Mouse (Mus musculus) intestine, embryonic 15.5 days (tissue): ENCODE results near the gene Gys1. TPM values are rescaled to one million over a fixed set of nuclear protein-coding genes. Genes with fewer than 3 reads are reported as not detected.
"Not testable (repeated sequence)": the region's sequence is repeated elsewhere in the genome, so short reads cannot be mapped to it uniquely, and the experiment has no call there.

Experiments
- ATAC-seq: fragments of 200-750 bp; cut with Nextera tagmentation; 2 replicates; pipeline ENCODE4 v1.8.0; 2017; ENCODE audit warnings: moderate TSS enrichment, moderate library complexity
- H3K27ac ChIP-seq: fragments of 300-500 bp; sonication (generic); 2 replicates; pipeline ENCODE4 v1.5.1; 2015; ENCODE audit warnings: mild to moderate bottlenecking, inconsistent platforms
- H3K27me3 ChIP-seq: fragments of 300-500 bp; sonication (generic); replicated peaks from 2 replicates; pipeline ENCODE4 v1.6.1; 2015; ENCODE audit warnings: inconsistent platforms
- H3K36me3 ChIP-seq: fragments of 300-500 bp; sonication (generic); 2 replicates; pipeline ENCODE4 v1.6.1; 2015; ENCODE audit warnings: inconsistent platforms
- H3K4me1 ChIP-seq: fragments of 300-500 bp; sonication (generic); replicated peaks from 2 replicates; pipeline ENCODE4 v1.6.1; 2015; ENCODE audit warnings: inconsistent platforms
- H3K4me2 ChIP-seq: fragments of 300-500 bp; sonication (generic); replicated peaks from 2 replicates; pipeline ENCODE4 v1.6.1; 2015; ENCODE audit warnings: mild to moderate bottlenecking, inconsistent platforms
- H3K4me3 ChIP-seq: fragments of 300-500 bp; sonication (generic); replicated peaks from 2 replicates; pipeline ENCODE4 v1.5.1; 2015; ENCODE audit warnings: inconsistent platforms
- H3K9ac ChIP-seq: fragments of 300-500 bp; sonication (generic); 2 replicates; pipeline ENCODE4 v1.6.1; 2015; ENCODE audit warnings: inconsistent platforms
- H3K9me3 ChIP-seq: fragments of 300-500 bp; sonication (generic); 2 replicates; pipeline ENCODE4 v1.6.1; 2016; ENCODE audit warnings: inconsistent platforms
- WGBS: fragments of 180-500 bp; shearing (Covaris S2); methylation state at CpG from one replicate; pipeline ENCODE4 v1.1.7; 2015; 5-methylcytosine and 5-hydroxymethylcytosine counted together
- polyA plus RNA-seq: library from polyadenylated mRNA; unstranded; fragments of >200 nt; fragmentation: Nextera tagmentation; extraction: Ambion mirVana; gene quantifications from 2 replicates; pipeline ENCODE4 v1.2.1, GENCODE M21; 2015

Gene Gys1
- polyA plus RNA-seq, 1 experiment from 2014 or later: 39.6 TPM

DNA sequence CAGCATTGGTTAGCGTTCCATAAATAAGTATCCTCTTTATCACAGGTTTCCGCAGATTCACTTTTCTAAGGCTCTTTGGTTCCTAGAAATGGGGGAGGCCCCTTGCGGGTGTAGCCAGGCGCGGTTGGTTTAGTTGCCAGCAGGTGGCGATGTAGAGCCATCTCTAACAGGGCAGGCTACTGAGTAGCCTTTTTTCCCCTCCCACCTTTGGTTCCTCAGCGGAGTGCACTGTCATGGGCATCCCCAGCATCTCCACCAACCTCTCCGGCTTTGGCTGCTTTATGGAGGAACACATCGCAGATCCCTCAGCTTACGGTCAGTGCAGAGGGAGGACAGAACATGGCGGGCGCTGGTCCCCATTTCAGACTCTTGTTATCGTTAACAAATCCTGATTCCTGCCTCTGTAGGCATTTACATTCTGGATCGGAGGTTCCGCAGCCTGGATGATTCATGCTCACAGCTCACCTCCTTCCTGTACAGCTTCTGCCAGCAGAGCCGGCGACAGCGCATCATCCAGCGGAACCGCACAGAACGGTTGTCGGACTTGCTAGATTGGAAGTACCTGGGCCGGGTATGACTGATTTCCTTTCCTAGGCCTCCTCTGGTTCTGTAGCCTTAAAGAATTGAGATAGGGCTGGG is 16.8 kb downstream of the Gys1 start:
- ATAC-seq: peak; percentile 81
- Histone ChIP-seq H3K9ac (no peak overlapping the region), H3K27ac (no peak overlapping the region), H3K4me3 (no peak overlapping the region), H3K4me1 (no peaks in the 10 kb centered on the region), H3K4me2 (no peak overlapping the region), H3K27me3 (no peaks in the 10 kb centered on the region), H3K36me3 (peaks cover 18% of the 10 kb centered on the region), H3K9me3 (no peaks in the 10 kb centered on the region)
- 54% methylated on average over 23 of the region's 23 CpGs for WGBS

DNA sequence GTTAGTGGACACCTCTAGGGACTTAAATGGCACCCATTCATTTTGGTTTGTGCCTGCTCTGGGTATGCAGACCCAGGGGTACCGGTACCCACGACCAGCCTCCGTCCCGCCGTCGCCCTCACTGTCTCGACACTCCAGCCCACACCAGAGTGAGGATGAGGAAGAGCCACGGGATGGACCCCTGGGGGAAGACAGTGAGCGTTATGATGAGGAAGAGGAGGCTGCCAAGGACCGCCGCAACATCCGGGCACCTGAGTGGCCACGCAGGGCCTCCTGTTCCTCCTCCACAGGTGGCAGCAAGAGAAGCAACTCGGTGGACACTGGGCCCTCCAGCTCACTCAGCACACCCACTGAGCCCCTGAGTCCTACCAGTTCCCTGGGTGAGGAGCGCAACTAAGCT is 20.3 kb downstream of the Gys1 start:
- Histone ChIP-seq H3K27ac (no peak overlapping the region), H3K27me3 (no peaks in the 10 kb centered on the region), H3K4me3 (no peak overlapping the region), H3K36me3 (peaks cover 17% of the 10 kb centered on the region), H3K9me3 (no peaks in the 10 kb centered on the region), H3K4me1 (peaks cover 14% of the 10 kb centered on the region), H3K4me2 (no peak overlapping the region), H3K9ac (no peak overlapping the region)
- no peak for ATAC-seq
- WGBS: 91% methylated on average over 15 of the region's 15 CpGs

DNA sequence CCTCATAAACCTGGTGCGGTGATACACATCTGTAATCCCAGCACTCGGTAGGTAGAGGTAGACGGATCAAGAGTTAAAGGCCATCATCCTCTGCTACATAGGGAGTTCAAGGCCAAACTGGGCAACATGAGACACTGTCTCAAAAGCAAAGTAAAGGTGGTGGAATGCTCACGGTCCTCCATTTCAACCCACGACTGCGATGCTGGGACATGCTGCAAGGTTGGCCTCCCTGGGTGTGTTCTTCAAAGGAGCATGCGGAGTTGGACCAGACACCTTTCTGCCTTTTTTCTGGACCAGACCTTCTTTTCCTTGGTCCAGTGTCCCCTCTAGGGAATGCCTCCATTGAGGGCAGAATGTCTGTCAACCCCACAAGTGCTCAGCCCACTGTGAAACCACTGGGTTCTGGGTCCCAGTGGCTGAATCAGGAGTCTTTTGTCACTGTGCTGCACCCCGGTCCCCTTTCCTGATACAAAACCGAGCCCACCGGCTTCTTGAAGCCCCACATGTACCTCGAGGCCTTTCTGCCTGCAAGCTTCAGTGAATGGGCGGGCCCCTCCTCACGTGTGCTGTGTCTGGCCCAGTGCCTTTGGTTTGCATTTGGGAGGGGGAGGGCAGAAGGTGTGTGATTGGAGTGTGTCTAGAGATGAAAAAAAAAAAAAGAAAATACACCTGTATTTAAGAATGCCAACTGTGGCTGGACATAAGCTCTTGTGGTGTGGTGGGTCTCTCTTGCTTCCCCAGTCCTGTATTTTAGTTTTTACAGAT is 21.5 kb downstream of the Gys1 start:
- Histone ChIP-seq H3K9ac (no peak overlapping the region), H3K27me3 (no peaks in the 10 kb centered on the region), H3K9me3 (no peaks in the 10 kb centered on the region), H3K36me3 (peaks cover 17% of the 10 kb centered on the region), H3K4me1 (peaks cover 24% of the 10 kb centered on the region), H3K4me2 (no peak overlapping the region), H3K4me3 (no peak overlapping the region), H3K27ac (no peak overlapping the region; the same call in 1 of the 2 replicates)
- WGBS: 74% methylated on average over 13 of the region's 13 CpGs
- ATAC-seq: no peak

DNA sequence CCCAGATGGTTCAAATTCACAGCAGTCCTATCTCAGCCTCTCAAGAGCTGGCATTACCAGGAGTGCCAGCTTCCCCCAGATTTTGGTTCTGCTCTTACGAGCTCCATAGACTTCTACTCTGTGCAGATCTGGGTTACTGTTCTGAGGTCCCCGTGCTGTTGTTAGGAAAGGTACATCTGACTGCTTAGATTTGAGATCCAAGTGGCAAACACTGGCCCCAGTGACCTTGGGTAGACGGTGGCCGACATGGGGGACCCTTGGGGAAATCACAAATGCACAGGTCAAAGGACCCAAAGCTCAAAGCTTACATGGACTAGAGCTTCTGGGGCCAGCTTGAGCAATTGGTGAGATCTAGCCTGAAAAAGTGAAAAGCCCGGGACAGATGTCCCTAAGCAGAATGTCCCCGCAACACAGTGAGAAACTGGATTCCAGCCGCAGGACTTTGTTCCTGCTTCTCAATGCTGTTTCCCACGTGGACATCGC is 22.1 kb downstream of the Gys1 start:
- Histone ChIP-seq H3K9me3 (no peaks in the 10 kb centered on the region), H3K27ac (peak overlapping the region; percentile 79), H3K27me3 (no peaks in the 10 kb centered on the region), H3K4me2 (peak overlapping the region; percentile 75), H3K4me1 (peaks cover 29% of the 10 kb centered on the region), H3K4me3 (0 out of 2 replicates have a peak overlapping the region, but pooled peaks have one; percentile 73), H3K36me3 (peaks cover 17% of the 10 kb centered on the region), H3K9ac (0 out of 2 replicates have a peak overlapping the region, but pooled peaks have one; percentile 75)
- no peak for ATAC-seq
- 44% methylated on average over 9 of the region's 9 CpGs for WGBS

GRCm38 (mm10) chr7:45457204-45458060 is 22.8 kb downstream of the Gys1 start:
- Histone ChIP-seq H3K27ac (peak overlapping the region; percentile 79), H3K36me3 (peaks cover 17% of the 10 kb centered on the region), H3K4me1 (peaks cover 32% of the 10 kb centered on the region), H3K9ac (peak overlapping the region; percentile 75), H3K4me3 (peak overlapping the region; percentile 73), H3K27me3 (no peaks in the 10 kb centered on the region), H3K9me3 (no peaks in the 10 kb centered on the region), H3K4me2 (peak overlapping the region; percentile 75)
- peak; percentile 23 for ATAC-seq
- 47% methylated on average over 10 of the region's 10 CpGs for WGBS

DNA sequence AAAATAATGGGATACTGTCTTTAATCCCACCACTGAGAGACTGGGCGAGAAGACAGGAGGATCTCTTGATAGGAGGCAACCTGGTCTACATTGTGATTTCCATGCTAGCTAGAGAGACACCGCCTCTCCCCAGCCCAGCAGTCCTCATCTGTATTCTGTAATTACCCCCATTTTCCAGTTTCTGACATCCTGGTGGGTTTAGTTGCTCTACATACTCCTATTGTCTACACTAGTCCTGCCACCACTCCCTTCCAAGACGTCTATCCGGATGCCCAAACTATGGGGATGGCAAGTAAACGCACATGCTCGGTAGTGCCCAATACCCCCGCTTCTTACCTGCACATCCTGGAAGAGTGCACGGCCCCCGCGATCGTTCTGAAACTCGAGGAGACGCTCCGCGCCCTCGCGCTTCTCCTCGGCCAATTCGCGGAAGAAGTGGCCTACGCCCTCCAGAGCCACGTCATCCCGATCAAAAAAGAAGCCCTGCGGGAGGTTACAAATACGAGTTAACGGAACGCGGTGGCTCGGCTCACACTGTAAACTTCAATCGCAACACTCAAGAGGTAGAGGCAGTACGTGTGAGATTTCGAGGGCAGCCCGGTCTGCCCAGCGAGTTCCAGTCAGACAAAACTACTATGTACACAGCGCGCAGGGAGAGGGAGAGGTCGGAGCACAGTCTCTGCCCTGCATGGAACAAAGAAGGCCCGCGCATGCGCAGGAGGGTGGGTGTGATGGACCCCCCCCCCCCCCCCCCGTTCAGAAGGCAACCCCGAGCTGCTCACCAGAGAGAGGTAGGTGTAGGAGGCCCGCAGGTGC is 24.3 kb downstream of the Gys1 start:
- H3K4me3 ChIP-seq: peak overlapping the region; percentile 73
- WGBS: 1% methylated on average over 41 of the region's 43 CpGs

DNA sequence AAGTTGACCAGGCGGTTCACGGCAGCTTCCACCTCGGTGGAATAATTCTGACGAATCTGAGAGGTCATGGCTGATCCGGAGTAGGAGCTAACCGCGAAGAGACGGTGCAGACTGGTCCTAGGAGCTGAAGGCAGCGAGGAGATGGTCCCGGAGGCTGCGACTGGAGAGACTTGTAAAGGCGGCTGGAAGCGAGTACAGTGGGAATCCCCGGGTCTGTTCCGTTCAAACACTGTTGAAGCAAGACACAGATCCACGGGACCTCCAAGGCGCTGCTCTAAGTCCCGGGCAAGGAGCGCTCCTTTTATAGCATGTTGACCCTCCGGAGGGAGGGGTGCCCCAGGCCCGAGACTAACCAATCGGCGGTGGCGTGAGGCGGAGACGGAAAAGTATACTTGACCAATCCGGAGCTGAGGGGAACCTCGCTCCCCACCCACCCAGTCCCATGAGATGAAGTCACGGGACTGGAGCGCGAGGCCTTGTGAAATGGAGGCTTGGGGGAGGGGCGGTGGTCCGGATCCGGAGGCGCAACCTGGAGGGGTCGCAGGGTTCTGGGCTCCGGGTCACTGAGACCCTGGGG is 25.0 kb downstream of the Gys1 start, which contains the start of gene Ftl1:
Ftl1 (minus strand) TSS at position 321 of the 577 bp plus-strand sequence.
- Histone ChIP-seq H3K4me1 (peaks cover 32% of the 10 kb centered on the region), H3K9ac (peak within 1 kb of the TSS; percentile 75), H3K27ac (peak within 1 kb of the TSS; percentile 89), H3K4me2 (peak within 1 kb of the TSS; percentile 75), H3K36me3 (peaks cover 19% of the 10 kb centered on the region), H3K4me3 (peak within 1 kb of the TSS; percentile 73)
- WGBS: 0% methylated on average over 29 of the region's 37 CpGs
- not testable (repeated sequence) for H3K9me3 ChIP-seq, H3K27me3 ChIP-seq
- peak; percentile 94 for ATAC-seq

More for the DNA sequence above, 24.3 kb downstream of the Gys1 start:
- peaks cover 23% of the 10 kb centered on the region for H3K36me3 ChIP-seq
- H3K9me3 ChIP-seq: no peaks in the 10 kb centered on the region
- no peaks in the 10 kb centered on the region for H3K27me3 ChIP-seq
- peak overlapping the region; percentile 75 for H3K4me2 ChIP-seq
- peaks cover 32% of the 10 kb centered on the region for H3K4me1 ChIP-seq
- ATAC-seq: peak; percentile 66
- H3K9ac ChIP-seq: peak overlapping the region; percentile 75
- peak overlapping the region; percentile 79 for H3K27ac ChIP-seq

GRCm38 (mm10) chr7:45460377-45460776 is 25.7 kb downstream of the Gys1 start:
- Histone ChIP-seq H3K4me3 (peak overlapping the region; percentile 29), H3K9me3 (no peaks in the 10 kb centered on the region), H3K36me3 (peaks cover 25% of the 10 kb centered on the region), H3K27me3 (no peaks in the 10 kb centered on the region), H3K27ac (peak overlapping the region; percentile 89), H3K4me2 (peak overlapping the region; percentile 57), H3K4me1 (peaks cover 35% of the 10 kb centered on the region), H3K9ac (peak overlapping the region; percentile 43)
- 57% methylated on average over 7 of the region's 7 CpGs for WGBS
- ATAC-seq: no peak

- Histone ChIP-seq H3K9me3 (no peaks in the 10 kb centered on the region), H3K9ac (peak overlapping the region; percentile 43; the same call in 1 of the 2 replicates), H3K36me3 (peaks cover 25% of the 10 kb centered on the region), H3K27ac (peak overlapping the region; percentile 89), H3K4me3 (peak overlapping the region; percentile 29), H3K4me1 (peaks cover 41% of the 10 kb centered on the region), H3K4me2 (peak overlapping the region; percentile 57), H3K27me3 (no peaks in the 10 kb centered on the region)
- peak; percentile 64 for ATAC-seq
- WGBS: 5% methylated on average over 13 of the region's 13 CpGs
These were observed 26.2 kb downstream of the Gys1 start for GRCm38 (mm10) chr7:45460860-45461314.

DNA sequence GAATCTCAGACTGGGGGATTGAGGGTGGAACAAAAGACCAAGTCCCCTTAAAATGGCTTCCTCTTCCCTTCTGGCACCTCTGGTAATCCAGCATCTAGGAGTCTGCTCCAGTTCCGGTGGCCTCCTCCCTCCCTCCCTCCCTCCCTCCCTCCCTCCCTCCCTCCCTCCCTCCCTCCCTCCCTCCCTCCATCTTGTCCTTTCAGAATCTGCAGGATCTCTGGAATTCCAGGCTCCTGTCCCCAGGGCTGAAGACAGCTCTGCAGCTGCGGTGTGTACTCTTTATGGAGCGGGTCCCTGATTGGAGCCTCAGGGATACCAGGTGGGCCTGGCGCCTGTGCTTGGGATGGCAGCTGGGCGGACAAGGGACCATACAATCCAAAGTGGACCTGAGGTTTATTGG is 26.7 kb downstream of the Gys1 start:
- peaks cover 21% of the 10 kb centered on the region for H3K36me3 ChIP-seq
- WGBS: 46% methylated on average over 5 of the region's 5 CpGs

GRCm38 (mm10) chr7:45461781-45462180 is 27.1 kb downstream of the Gys1 start:
- H3K4me2 ChIP-seq: peak overlapping the region; percentile 14; the same call in 1 of the 2 replicates
- no peaks in the 10 kb centered on the region for H3K9me3 ChIP-seq
- 71% methylated on average over 4 of the region's 4 CpGs for WGBS
- peaks cover 44% of the 10 kb centered on the region for H3K4me1 ChIP-seq
- H3K27ac ChIP-seq: peak overlapping the region; percentile 89
- no peak overlapping the region for H3K4me3 ChIP-seq
- H3K27me3 ChIP-seq: no peaks in the 10 kb centered on the region
- ATAC-seq: no peak
- H3K36me3 ChIP-seq: peaks cover 21% of the 10 kb centered on the region
- H3K9ac ChIP-seq: no peak overlapping the region

More for the DNA sequence above, 26.7 kb downstream of the Gys1 start:
- Histone ChIP-seq H3K27ac (peak overlapping the region; percentile 89), H3K4me1 (peaks cover 44% of the 10 kb centered on the region), H3K4me3 (no peak overlapping the region), H3K9me3 (no peaks in the 10 kb centered on the region), H3K27me3 (no peaks in the 10 kb centered on the region), H3K4me2 (peak overlapping the region; percentile 57), H3K9ac (no peak overlapping the region)
- peak; percentile 2 for ATAC-seq
